Mouse (Mus musculus) gastrocnemius, postnatal 10 days (tissue): ENCODE results near the gene Zfp809. TPM values are rescaled to one million over a fixed set of nuclear protein-coding genes. Genes with fewer than 3 reads are reported as not detected.

Experiments used
- DNase-seq: peaks from one replicate; pipeline ENCODE4 v3.0.0; 2021; ENCODE audit warnings: mixed read lengths
- total RNA-seq, 2 experiments: library from RNA; stranded (reverse); gene quantifications; 2 replicates each; pipeline ENCODE4 v1.2.3; 2021

Zfp809 gene
- total RNA-seq, 2 experiments from 2014 or later: 9.0 to 13.3 TPM

- DNase-seq: no peak
Observed at GRCm38 (mm10) chr9:22261594-22261993, 36.1 kb downstream of the Zfp809 start.

GRCm38 (mm10) chr9:22262611-22263010 lies 37.1 kb downstream of the Zfp809 start:
- DNase-seq: no peak

DNA sequence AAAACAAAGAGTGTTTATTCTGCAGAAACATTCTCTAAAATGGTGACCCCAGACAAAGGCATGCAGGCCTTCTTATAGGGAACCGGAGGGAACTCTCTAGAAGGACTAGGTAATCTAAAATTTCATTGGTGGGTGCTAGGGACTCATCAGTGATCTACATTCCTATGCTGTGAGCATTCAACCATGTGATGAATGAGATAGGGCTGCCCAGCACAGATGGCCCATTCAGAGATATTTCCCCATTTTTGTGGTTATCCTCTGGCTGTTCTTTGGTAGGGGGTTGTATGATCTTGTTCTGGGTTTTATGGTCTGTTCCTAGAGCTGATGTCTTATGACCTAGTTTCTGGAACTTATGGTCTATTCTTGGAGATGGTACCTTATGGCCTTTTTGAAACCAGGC lies 43.4 kb downstream of the Zfp809 start:
- DNase-seq: no peak

GRCm38 (mm10) chr9:22278733-22279132 lies 53.2 kb downstream of the Zfp809 start:
- DNase-seq: no peak

Other genes starting within 250 kb of the Zfp809 start
- gene Rgl3, start 236.3 kb upstream of the Zfp809 start, total RNA-seq: under 1 TPM; 0.47 to 0.75 TPM
- not detected for gene Ccdc151, start 223.1 kb upstream of the Zfp809 start, total RNA-seq
- gene Prkcsh, start 222.9 kb upstream of the Zfp809 start, total RNA-seq: 10 to 100 TPM; 35.4 to 41.7 TPM
- gene Elavl3, start 173.7 kb upstream of the Zfp809 start, total RNA-seq: under 1 TPM; 0.28 to 0.41 TPM
- gene Gm49318, start 154.5 kb upstream of the Zfp809 start, total RNA-seq: not detected
- gene Zfp653, start 154.3 kb upstream of the Zfp809 start, total RNA-seq: 1 to 10 TPM; 3.1 to 4.6 TPM
- 10 to 100 TPM; 51.8 to 58.5 TPM for gene Ecsit, start 140.3 kb upstream of the Zfp809 start, total RNA-seq
- 1 to 10 TPM; 4.4 to 5.5 TPM for gene Cnn1, start 126.5 kb upstream of the Zfp809 start, total RNA-seq
- 10 to 100 TPM; 33.4 to 39.7 TPM for gene Elof1, start 108.5 kb upstream of the Zfp809 start, total RNA-seq
- 100 to 1,000 TPM in 1 of 2 experiments, 1 to 10 TPM in 1; 1.4 to 124 TPM for gene Acp5, start 90.0 kb upstream of the Zfp809 start, total RNA-seq
- gene Pigyl, start 68.9 kb upstream of the Zfp809 start, total RNA-seq: 10 to 100 TPM; 34.4 to 34.7 TPM
- under 1 TPM in 1 of 2 experiments, not detected in 1; 0.29 TPM for gene Zfp872, start 37.6 kb upstream of the Zfp809 start, total RNA-seq
- gene Zfp599, start 34.2 kb downstream of the Zfp809 start, total RNA-seq: under 1 TPM; 0.07 to 0.18 TPM
- gene Zfp810, start 81.9 kb downstream of the Zfp809 start, total RNA-seq: 1 to 10 TPM; 3.5 to 4.8 TPM
- gene Anln, start 163.5 kb downstream of the Zfp809 start, total RNA-seq: 10 to 100 TPM in 1 of 2 experiments, 1 to 10 TPM in 1; 9.6 to 13.4 TPM
- gene 9530077C05Rik, start 185.8 kb downstream of the Zfp809 start, total RNA-seq: under 1 TPM; 0.50 to 0.59 TPM
- not detected for gene Gm17545, start 228.6 kb downstream of the Zfp809 start, total RNA-seq
- 10 to 100 TPM; 25.4 to 30.1 TPM for gene Rp9, start 244.0 kb downstream of the Zfp809 start, total RNA-seq